Mouse (Mus musculus) heart, postnatal 25 days (tissue): ENCODE data around the gene Plxna4. TPM values are rescaled to one million over a fixed set of nuclear protein-coding genes. Genes with fewer than 3 reads are reported as not detected.

Experiments used
- DNase-seq: peaks from one replicate; pipeline ENCODE4 v3.0.0; 2022; ENCODE audit warnings: low spot score
- intact Hi-C: fragments of 180-260 bp; cut with DNase I; formaldehyde crosslinking; loops from one replicate; pipeline ENCODE4 v1.15.1; 2025
- total RNA-seq, 2 experiments: library from RNA; stranded (reverse); gene quantifications; 2 replicates each; pipeline ENCODE4 v1.2.3; 2021

Plxna4 gene
- total RNA-seq, 2 experiments from 2014 or later = 12.7 to 14.1 TPM

GRCm38 (mm10) chr6:32437219-32437618, 150.8 kb downstream of the Plxna4 start:
- peak; percentile 44 for DNase-seq
- intact Hi-C loops = no loop called here

GRCm38 (mm10) chr6:32423124-32423523, 164.9 kb downstream of the Plxna4 start:
- intact Hi-C loops = no loop called here
- no peak for DNase-seq

- no peak for DNase-seq
- intact Hi-C loops = no loop called here
Observed at GRCm38 (mm10) chr6:32420610-32421009, 167.4 kb downstream of the Plxna4 start.

GRCm38 (mm10) chr6:32417351-32417750, 170.6 kb downstream of the Plxna4 start:
- DNase-seq = no peak
- intact Hi-C loops = no loop called here

- intact Hi-C loops = no loop called here
- DNase-seq = no peak
Observed at GRCm38 (mm10) chr6:32411325-32411724, 176.7 kb downstream of the Plxna4 start.

GRCm38 (mm10) chr6:32409625-32410024, 178.4 kb downstream of the Plxna4 start:
- intact Hi-C loops = no loop called here
- no peak for DNase-seq

- DNase-seq = no peak
- intact Hi-C loops = no loop called here
Observed at GRCm38 (mm10) chr6:32407574-32408185, 180.3 kb downstream of the Plxna4 start.

- DNase-seq = no peak
- intact Hi-C loops = no loop called here
Observed at GRCm38 (mm10) chr6:32406316-32407095, 181.5 kb downstream of the Plxna4 start.

- intact Hi-C loops = no loop called here
- no peak for DNase-seq
Observed at GRCm38 (mm10) chr6:32402560-32403235, 185.3 kb downstream of the Plxna4 start.

- intact Hi-C loops = loop anchor here (5.0 kb wide), 3 partner anchors 64 to 79 kb away; no protein-coding TSS in a partner anchor
- no peak for DNase-seq
Observed at GRCm38 (mm10) chr6:32398261-32398660, 189.7 kb downstream of the Plxna4 start.

GRCm38 (mm10) chr6:32397133-32397730, 190.8 kb downstream of the Plxna4 start:
- intact Hi-C loops = loop anchor here (2.0 to 5.0 kb wide), 4 partner anchors 65 to 192 kb away; partner anchors contain the start of gene Plxna4

GRCm38 (mm10) chr6:32395415-32395814, 192.6 kb downstream of the Plxna4 start:
- no peak for DNase-seq
- intact Hi-C loops = loop anchor here (5.0 kb wide), 3 partner anchors 63 to 82 kb away; no protein-coding TSS in a partner anchor

More at GRCm38 (mm10) chr6:32397133-32397730, 190.8 kb downstream of the Plxna4 start:
- peak; percentile 89 for DNase-seq

GRCm38 (mm10) chr6:32392262-32392661, 195.7 kb downstream of the Plxna4 start:
- intact Hi-C loops = no loop called here
- no peak for DNase-seq

- DNase-seq = no peak
- intact Hi-C loops = no loop called here
Observed at GRCm38 (mm10) chr6:32388276-32388675, 199.7 kb downstream of the Plxna4 start.

- intact Hi-C loops = no loop called here
Observed at GRCm38 (mm10) chr6:32386915-32387314, 201.1 kb downstream of the Plxna4 start.

GRCm38 (mm10) chr6:32384937-32385336, 203.1 kb downstream of the Plxna4 start:
- intact Hi-C loops = no loop called here

More at GRCm38 (mm10) chr6:32386915-32387314, 201.1 kb downstream of the Plxna4 start:
- DNase-seq = no peak

GRCm38 (mm10) chr6:32384423-32384822, 203.6 kb downstream of the Plxna4 start:
- intact Hi-C loops = no loop called here
- no peak for DNase-seq

More at GRCm38 (mm10) chr6:32384937-32385336, 203.1 kb downstream of the Plxna4 start:
- DNase-seq = no peak

GRCm38 (mm10) chr6:32381516-32381915, 206.5 kb downstream of the Plxna4 start:
- no peak for DNase-seq
- intact Hi-C loops = no loop called here

GRCm38 (mm10) chr6:32377181-32377580, 210.8 kb downstream of the Plxna4 start:
- intact Hi-C loops = no loop called here
- peak; percentile 30 for DNase-seq

- intact Hi-C loops = no loop called here
- no peak for DNase-seq
Observed at GRCm38 (mm10) chr6:32373931-32374361, 214.0 kb downstream of the Plxna4 start.
